Mouse (Mus musculus): Measurements from ENCODE around the gene Egfl7.

Egfl7 gene

DNA sequence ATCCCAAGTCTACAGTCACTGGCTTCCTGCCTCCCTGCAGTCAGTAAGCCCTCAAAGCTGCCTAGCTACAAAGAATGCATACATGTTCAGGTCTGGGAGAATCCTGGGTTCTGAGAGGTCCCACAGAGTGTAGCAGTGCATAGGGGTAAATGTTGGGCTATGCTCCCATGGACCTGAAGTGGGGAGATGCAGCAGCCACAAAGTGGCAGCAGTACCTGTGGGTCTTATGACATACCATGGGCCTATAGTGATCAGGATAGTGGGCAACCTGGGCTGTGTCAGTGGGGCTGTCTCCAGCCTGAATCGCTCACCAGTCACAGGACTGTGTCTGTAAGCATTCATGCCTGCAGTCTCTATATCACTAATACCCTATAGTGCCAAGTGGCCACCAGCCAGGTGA, at the start of gene Egfl7:
Gene Egfl7 (plus strand): TSS at position 301 of the 400 bp plus-strand sequence.
- DNase-seq (ENCODE audit: low spot score in 2 of 2), result no peak

DNA sequence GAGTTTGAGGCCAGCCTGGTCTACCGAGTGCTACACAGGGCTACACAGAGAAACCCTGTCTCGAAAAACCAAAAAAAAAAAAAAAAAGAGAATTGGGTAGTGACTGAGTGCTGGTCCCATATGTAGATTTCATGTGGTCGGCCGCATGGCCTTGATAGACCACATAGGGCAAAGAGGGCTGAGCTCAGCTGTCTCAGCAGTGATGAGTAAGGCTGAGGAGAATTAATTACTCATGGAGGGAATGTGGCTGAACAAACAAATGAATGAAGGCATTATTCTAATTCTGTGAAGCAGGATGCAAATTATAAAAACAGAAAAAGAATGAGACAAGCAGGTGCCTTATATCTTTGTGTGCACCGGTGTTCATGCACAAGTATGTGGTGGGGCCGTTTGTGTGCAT, 48.0 kb upstream of the Egfl7 start:
- no peak for DNase-seq (ENCODE audit: low spot score in 2 of 2)

DNA sequence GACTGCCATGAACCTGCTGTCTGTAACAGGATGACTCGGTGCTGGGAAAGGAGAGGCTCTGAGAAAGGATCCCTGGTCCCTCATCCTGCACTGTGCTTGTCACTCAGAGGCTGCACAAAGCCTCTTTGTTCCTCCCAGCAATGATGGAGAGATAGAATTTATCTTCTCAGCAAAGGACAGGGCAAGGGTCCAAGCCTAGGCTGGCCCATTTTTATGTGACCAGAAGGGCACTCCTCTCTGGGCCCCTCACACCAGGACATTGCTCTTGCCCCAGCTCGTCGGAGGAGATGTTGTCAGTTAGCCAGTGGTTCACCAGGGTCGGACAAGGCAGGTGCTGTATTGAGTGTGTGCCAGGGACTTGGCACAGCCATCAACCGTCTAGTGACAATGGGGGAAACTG, 46.6 kb upstream of the Egfl7 start:
- DNase-seq (ENCODE audit: low spot score in 2 of 2), result no peak

DNA sequence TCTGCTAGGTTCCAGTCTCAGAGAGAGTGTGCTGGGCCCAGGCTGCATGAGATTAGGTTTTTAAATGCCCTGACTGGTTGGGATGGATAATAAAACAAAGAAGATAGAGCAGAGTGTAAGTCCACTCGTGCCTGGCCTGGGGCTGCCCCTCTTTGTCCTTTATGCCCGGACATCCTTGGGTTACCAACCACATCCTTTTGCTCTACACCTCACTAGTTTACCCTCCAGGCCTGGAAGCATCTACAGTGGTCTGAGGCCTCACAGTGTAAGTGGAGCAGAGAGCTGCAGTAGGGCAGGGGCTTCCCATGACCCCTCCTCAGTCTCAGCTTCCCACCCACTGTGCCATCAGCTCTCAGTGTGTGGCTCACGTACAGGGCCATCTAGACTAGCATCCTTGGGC, 45.7 kb upstream of the Egfl7 start:
- DNase-seq (ENCODE audit: low spot score in 2 of 2), result no peak

DNA sequence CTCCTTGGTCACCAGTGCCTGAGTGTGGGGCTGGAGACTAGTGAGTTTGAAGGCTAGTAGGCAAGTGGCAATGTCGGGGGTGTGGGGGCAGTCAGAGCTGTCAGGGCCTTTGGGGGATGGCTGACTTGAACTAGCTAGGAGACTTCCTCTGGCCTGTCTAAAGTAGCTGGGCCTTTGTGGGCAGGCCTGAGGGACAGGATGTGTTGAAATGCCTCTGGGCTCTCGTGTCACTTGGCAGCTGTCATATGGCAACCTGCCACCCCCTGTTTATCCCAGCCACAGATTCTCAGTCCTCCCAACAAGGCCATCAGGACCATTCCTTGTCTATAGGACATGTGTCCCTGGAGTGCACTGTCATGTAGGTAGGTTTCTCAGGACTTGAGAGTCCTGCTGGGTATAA, 45.2 kb upstream of the Egfl7 start:
- DNase-seq (ENCODE audit: low spot score in 2 of 2), result no peak

DNA sequence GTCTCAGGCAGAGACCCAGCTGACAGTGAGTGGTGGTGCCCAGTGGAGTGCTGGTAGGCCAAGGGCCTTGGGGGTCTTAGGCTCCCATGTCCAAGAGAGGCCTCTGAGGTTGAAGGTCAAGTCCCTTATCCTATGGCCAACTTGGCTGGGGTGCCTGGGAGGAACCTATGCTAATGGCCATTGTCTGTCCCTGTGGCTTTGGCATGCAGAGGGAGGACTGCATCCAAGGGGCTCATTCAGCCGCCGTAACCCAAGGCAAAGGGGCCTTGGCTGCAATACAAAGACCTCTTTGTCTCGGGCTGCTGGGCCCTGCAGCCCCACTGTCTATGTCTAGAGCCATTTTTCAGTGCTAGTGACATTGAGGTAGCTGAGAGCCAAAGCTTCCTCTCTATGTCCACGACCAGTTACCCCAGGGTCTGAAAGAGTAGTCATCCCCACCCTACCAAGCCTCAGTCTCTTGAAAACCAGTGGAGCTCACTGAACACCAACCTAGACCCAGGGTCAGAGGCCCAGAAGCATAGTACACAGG, 44.2 kb upstream of the Egfl7 start:
- peak; percentile 14 to 26 for DNase-seq (ENCODE audit: low spot score in 2 of 2)

DNA sequence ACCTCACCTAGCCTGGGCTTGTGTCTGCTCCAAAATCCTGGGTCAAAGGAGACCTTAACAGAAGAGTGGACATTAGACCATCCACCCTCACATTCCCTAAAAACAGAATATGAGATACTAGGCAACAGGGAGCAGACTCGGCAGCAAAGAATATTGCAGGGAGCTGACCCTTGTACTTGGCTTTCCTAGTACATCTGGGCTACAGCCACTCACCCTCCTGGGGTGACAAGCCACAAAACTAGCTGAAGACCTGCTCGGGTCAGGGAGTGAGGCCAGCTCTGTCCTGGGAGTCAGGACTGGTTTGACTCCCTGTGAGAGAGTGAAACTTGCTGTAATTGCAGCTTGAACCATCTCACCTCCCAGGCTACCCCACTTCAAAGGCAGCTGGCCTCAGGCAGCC, 40.3 kb upstream of the Egfl7 start:
- DNase-seq (ENCODE audit: low spot score in 2 of 2), result no peak

DNA sequence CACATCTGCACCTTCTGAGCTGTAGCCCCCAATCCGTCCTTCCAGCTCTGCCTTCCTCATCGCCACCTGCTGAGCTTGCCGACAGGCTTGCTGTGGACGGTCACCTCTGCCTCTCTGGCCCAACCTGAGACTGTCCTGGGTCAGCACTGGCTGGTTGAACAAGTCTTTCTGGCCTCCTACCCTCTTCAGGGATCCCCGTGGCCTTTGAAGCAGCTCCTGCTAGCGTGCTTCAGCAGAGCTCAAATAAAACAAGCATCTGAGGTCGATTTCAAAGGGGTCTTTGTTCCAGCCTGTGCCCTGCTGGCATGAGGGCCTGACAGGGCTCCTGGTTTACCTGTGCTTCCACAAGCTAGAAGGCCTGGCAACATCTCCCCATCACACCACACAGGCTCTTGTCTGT, 39.1 kb upstream of the Egfl7 start:
- no peak for DNase-seq (ENCODE audit: low spot score in 2 of 2)

DNA sequence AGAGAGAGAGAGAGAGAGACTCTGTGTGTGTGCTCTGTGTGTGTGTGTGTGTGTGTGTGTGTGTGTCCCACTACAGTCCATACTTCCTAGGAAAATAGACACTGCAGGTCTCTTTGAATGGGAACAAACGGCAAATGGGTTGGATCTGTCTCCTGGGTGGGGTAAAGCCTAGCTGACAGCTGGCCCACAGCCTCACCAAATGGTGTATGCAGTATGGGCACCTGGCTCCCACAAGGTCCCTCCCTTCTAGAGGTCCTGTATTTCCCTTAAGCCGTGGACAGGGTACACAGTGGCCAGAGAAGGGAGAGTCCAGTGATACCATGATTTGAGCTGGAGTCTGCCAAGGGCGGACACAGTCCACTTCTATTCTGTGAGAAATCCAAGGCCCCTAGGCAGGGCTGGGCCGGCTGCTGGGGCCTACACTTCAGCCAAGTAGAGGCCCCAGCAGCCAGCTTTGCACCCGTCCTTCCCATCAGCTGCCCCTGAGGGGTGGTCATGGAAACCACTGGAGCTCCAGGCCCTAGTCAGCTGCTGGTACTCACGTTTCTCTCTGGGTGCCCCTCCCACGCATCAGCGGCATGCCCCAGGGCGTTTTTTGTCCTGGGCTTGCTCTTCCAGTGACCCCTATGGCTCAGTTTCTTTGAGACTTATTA, 38.4 kb upstream of the Egfl7 start:
- no peak for DNase-seq (ENCODE audit: low spot score in 2 of 2)

DNA sequence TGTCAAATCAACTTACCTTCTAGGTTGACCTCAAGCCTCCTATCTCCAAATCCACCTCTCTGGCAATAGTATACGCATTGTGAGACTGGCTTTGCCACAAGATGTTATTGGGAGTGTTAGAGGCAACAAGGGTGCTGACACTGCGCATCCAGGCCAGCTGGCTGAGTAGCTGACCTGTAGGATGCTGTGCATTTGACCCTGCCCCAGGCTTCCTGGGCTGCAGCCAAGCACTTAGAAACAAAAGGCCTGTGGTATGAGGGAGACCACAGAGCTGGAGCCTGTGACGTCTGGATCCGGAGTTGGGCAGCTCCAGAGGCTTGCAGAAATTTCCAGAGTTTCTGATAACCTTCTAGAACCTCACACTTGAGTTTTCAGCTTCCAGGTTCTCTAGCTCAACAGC, 36.7 kb upstream of the Egfl7 start:
- DNase-seq (ENCODE audit: low spot score in 2 of 2), result no peak

DNA sequence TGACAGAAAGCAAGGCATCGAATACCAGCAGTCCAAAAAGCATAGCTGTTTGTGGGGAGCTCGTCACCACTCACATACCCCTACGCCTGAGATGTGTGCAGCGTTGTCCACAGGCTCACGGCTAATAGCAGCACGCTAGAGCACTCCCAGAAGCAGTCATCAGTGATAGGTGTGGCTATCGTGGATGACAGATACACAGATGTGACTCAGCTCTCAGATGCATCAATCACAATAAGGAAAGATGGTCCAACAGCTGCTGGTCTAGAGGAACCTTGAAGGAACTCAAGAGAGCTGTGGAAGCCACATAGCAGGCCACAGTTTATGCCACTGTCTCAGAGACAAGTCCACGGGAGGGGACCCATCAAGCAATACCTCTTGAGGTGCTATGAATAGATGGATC, 36.0 kb upstream of the Egfl7 start:
- DNase-seq (ENCODE audit: low spot score in 2 of 2), result no peak

DNA sequence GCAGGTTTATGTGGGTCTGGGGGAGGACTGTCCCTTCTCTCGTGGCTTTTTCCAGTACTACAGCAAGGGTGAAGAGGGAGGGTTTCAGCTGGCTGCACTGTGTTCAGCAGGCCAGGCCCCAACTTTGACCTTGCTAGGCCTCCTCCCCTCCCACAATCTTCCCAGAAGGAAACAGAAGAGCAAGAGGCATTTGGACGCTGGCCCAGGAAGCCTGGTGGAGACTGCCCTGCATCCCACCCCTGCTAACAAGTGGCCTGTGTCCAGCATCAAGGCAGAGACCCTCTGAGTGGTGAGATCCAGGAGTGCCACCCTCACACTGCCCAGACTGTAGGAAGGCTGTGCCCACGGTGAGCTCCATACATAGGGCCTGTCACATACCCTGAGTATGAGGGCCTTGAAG, 35.5 kb upstream of the Egfl7 start:
- DNase-seq (ENCODE audit: low spot score in 2 of 2), result no peak

DNA sequence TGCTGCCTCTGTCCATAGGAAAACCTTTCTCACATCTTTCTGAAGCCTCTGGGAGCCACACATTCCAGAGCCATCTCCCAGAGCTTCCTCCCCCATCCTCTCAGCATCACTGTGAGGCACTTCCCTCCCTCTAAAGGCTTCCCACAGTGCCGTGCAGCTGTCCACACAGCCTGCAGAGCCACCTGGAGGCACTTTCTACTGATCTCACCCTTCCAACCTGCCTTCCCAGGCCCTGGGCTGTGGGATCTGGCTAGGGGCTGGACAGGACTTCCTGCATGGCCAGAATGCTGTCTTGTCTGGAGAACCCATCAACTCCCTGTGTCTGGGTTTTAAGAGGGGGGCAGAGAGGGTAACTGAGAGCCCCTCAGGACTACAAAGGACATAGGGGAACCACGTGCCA, 32.3 kb upstream of the Egfl7 start:
- DNase-seq (ENCODE audit: low spot score in 2 of 2), result no peak

DNA sequence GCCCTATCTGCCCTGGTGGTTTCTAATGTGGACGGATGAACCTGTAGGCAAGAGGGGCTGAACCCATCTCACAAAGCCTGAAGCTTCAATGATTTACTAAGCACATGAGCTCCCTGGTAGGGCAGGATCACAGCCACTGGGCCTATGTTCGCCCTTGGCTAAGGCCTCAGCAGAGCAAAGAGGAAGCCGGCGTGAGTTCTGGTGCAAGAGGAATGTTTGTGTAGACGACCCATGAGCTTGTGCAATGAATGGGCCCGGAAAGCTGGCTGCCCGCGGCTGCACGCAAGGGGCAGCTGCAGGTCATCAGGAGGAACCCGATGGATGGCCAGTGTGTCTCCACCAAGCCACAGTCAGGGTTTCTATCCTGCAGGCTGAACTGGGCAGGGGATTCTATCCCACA, 30.0 kb upstream of the Egfl7 start:
- no peak for DNase-seq (ENCODE audit: low spot score in 2 of 2)

DNA sequence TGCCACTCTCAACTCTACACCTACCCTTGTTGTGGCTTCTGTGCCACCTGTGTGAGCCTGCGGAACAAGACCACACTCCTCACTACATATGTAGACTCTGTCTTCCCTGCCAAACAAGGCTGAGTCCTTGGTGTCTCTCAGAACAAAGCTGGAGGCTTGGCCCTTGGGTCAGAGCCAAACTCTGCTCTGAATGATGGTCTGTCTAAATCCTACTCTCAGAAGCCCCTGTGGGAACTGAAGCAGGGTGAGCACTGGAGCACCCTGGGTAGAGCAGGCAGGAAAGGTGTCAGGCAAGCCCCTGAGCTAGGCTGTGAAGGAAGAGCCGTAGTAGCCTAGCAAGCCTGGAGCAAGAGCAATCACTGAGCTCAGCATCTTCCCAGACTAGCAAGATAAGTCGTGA, 29.6 kb upstream of the Egfl7 start:
- DNase-seq (ENCODE audit: low spot score in 2 of 2), result no peak

DNA sequence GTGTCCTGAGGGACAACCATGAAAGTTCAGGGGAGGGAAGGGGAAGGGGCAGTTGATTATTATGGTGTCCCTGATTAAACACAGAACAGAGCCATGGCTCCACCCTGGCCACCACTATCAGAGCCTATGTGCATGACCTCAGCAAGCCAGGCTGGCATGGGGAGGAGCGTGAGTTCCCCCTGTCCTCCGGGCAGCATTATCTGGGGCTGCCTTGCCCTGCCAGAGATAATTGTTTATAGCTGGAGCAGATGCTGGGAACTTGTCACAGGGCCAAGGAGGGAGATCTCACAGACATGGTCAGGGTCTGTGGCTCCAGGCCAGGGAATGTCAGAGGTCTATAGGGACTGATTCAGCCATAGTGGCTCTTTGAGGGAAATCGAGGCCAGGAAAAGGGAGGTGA, 29.0 kb upstream of the Egfl7 start:
- no peak for DNase-seq (ENCODE audit: low spot score in 2 of 2)

DNA sequence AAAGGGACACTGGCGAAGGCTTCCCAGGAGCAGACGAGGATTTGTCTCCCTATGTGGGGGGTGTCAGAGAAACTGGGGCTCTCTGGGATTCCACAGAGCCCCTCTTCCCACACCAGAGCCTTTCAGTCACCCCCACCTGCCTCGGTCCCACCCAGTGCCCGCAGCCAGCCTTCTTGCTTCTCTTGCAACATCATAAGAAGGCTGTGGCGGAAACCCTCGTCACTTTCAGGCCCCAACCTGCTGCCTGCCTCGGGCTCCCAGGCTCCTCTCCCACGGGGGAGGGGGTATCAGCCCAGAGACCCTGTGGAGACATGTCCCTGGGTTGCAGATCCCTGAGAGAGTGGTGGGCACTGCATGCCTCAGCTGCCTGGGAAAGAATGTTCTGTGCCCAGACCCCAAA, 28.4 kb upstream of the Egfl7 start:
- no peak for DNase-seq (ENCODE audit: low spot score in 2 of 2)

DNA sequence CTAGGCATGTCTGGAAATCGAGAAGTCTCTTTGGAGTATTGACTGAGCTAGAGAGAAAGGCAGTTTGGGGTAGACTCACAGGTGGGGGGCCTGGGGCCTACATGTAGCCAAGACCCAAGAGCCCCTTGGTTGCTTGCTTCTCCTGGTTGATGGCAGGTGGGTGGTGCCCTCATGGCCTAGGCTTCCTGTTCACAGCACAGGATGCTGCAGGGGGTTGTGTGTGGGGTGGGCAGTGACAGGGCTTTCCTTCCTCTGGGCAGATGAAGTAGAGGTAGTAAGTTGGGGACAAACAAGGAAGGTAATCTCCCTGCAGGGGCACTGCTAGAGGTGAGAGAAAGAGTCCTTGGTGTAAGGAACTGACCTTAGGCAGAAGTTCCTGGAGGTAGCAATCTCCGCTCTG, 27.7 kb upstream of the Egfl7 start:
- no peak for DNase-seq (ENCODE audit: low spot score in 2 of 2)

DNA sequence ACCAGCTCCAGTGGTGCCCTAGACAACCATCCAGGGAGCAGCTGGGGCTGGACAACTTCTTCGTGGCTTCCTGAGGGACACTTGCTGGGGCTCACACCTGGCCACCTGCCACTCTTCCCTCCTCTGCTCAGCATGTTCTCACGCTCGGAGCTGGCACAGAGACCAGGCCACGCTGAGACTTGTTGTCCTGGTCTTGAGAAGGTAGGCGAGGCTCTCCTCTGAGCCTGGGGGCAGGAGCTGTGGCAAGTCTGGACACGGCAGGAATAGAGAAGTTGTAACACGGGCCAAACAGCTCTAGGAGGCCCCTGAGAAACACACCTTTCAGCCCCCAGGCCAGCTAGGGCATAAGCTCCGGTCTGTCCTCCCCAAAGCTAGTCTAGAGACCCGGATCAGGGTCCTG, 25.9 kb upstream of the Egfl7 start:
- no peak for DNase-seq (ENCODE audit: low spot score in 2 of 2)

DNA sequence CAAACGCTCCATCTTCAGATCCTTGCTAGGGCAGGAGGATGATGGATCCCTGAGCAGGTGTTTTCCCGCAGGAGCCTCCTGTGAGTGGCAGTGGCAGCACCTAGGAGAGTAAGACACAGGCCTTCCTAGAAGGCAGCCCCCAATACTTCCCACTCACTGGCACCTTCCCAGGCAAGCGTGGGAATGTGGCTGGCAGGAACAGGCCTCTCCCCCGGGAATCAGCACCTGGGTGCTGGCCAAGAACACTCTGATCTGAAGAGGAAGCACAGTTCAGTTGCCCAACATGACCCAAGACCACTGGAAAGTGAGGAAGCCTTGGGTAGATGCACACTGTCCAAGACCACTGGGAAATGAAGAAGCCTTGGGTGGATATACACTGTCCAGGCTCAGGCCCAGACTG, 24.7 kb upstream of the Egfl7 start:
- peak; percentile 39 to 59 for DNase-seq (ENCODE audit: low spot score in 2 of 2)

DNA sequence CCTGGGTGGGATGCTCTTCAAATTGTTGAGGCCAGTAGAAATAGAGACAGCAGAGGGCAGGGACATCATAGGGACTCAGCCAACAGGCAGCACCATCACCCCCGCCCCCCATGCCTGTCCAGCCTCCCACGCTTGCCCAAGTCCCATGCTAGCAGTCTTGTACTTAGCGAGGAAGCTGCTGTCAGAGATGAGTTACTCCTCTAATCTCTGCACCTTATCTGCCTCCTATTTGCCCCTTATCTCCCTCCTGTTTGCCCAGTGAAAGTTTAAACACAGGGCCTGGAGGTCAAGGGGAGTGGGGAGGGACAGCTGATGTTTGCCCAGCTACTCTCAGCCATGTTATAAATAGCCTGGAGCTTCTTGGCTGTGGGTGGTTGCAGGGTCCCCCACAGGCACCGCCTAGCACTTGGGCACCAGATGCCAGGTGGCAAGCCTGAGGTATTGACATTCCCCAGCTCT, 23.2 kb upstream of the Egfl7 start:
- no peak for DNase-seq (ENCODE audit: low spot score in 2 of 2)

DNA sequence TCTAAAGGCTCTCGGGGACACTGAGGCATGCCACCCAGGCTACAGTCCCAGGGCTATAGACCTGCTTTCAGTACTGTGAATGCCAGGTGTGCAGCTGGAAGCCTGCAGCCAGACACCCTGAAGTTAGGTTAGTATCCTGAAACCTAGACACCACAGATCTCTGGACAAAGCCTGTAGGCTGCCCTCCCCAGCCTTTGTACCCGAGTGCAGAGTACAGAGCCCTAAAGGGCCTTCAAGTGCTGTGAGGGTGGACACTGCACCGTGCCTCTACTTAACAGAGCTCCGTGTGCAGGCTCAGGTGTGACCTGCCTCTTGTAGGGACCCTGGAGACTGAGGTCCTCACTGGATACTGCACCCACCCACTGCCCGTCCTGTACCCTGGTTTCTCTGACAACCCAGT, 19.3 kb upstream of the Egfl7 start:
- DNase-seq (ENCODE audit: low spot score in 2 of 2), result no peak

DNA sequence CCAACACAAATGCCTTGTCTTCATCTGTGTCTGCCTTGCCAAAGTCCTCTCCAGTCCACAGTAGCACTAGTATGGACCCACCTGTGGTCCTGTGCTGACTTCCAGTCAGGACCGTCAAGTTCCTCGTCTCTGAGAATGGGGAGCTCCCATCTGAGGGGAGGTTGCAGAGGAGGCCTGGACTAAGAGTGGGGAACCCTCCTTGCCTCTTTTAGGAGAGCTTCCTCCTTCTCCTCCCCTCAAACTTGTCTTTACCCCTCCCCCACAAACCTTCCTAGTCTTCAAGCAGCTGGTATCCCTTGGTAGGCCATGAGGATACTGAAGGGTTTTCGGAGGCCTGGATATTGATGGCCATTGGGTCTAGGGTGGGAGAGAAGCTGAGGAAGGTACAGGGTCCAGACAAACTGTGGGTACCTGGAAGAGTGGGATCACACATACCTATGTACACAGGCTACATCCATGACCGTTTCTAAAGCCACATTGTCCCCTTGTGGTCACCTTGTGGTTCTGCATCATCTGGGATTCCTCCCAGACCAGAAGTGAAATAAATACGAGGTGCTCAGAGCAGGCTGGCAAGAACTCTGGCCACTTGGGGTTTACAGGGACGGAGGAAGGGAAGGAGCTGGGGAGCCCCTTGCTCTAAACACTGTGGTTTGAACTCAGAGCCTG, 18.3 kb upstream of the Egfl7 start:
- DNase-seq (ENCODE audit: low spot score in 2 of 2), result no peak

DNA sequence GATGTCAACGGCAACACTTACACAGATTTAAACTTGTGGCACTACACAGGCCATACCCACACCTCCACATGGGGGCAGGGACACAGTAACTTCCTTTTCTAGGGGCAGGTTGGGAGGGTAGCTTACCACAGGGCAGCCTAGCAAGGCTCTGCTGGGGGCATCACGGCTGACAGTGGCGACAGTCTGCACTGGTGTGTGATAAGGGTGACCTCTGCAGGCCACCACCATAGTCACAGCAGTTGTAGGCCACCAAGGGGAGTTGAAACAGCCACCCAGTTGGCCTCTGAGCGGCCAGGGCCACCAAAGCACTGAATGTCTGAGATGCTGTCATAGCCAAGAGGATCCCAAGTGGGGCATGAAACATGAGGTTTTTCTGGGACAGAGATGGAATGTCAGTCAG, 13.6 kb upstream of the Egfl7 start:
- no peak for DNase-seq (ENCODE audit: low spot score in 2 of 2)

Measured in right cerebral cortex, postnatal 36 days (tissue).